Mouse (Mus musculus) bone marrow macrophage, adult 2 months (primary cell): Measurements from ENCODE around the gene Rin3.

Experiments
- CTCF ChIP-seq: IDR thresholded peaks from 2 replicates; pipeline ENCODE4 v1.5.1; 2012; ENCODE audit warnings: low read depth, mild to moderate bottlenecking, low read length, moderate library complexity
- POLR2A ChIP-seq: IDR thresholded peaks from 2 replicates; pipeline ENCODE4 v1.6.1; 2012; ENCODE audit warnings: mild to moderate bottlenecking, low read depth, low read length, borderline replicate concordance

DNA sequence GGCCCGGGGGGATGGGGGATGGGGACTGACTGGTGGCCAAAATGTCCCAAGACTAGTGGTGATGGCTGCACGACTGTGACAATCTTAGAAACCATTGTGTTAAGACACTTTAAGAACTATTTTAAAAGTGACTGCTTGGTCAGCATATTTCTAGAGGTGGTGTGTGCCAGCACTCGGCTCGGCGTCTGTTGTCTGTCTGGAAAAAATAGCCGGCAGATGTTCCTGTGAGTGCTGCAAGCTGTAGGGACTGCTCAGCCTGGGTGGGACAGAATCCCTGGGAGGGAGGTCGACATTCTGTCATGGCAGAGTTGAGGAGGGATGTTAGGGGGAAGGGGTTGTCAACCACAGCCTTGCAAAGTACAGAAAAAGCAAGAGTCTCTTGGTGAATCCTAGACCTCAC lies 21.0 kb downstream of the Rin3 start:
- TF ChIP-seq POLR2A (no peak), CTCF (no peak)
